Mouse (Mus musculus): Measurements from ENCODE around the gene P4hb. TPM values are rescaled to one million over a fixed set of nuclear protein-coding genes. Genes with fewer than 3 reads are reported as not detected.

Gene P4hb
- total and polyA plus RNA-seq, 2 experiments from 2014 or later, result 165 to 191 TPM

DNA sequence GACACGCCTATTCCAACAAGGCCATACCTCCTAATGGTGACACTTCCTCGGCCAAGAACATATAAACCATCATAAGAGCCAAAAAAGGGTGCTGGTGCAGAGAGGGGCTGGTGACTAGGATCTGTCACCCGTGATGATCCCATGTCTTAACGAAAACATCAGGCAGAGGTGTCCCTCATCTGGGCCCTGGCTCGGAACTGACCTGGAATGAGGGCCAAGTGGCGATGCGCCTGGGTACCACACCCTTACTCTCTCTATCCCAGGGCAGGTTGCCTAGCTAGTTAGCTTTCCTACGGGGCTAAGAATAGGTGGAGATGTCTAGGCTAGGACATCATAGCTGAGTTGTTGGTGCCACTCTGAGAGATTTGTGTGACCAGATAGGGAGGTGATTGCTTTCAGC lies 39.0 kb downstream of the P4hb start:
- WGBS, result 85% methylated on average over 8 of the region's 8 CpGs
- no peak overlapping the region for H3K4me2 ChIP-seq (ENCODE audit: low read depth, low read length, poor library complexity, severe bottlenecking)
- no peaks in the 10 kb centered on the region for H3K36me3 ChIP-seq (ENCODE audit: insufficient read depth, low read length)
- H3K4me3 ChIP-seq (ENCODE audit: low read depth, low read length), result no peak overlapping the region
- peaks cover 29% of the 10 kb centered on the region for H3K27me3 ChIP-seq (ENCODE audit: insufficient read depth, low read length)
- H3K9me3 ChIP-seq (ENCODE audit: low read length), result no peaks in the 10 kb centered on the region
- H3K4me1 ChIP-seq (ENCODE audit: insufficient read depth, low read length), result peaks cover 3% of the 10 kb centered on the region; the same call in 1 of the 2 replicates
- no peak overlapping the region for H3K27ac ChIP-seq (ENCODE audit: low read depth, low read length)
- no peak overlapping the region for H3K9ac ChIP-seq (replicated peaks; ENCODE audit: low read length, poor library complexity, severe bottlenecking)
- ATAC-seq (ENCODE audit: low FRiP score) (no peak), DNase-seq (ENCODE audit: low spot score) (no peak)
- no peak for TF ChIP-seq CTCF (IDR thresholded peaks at IDR 0.05)

DNA sequence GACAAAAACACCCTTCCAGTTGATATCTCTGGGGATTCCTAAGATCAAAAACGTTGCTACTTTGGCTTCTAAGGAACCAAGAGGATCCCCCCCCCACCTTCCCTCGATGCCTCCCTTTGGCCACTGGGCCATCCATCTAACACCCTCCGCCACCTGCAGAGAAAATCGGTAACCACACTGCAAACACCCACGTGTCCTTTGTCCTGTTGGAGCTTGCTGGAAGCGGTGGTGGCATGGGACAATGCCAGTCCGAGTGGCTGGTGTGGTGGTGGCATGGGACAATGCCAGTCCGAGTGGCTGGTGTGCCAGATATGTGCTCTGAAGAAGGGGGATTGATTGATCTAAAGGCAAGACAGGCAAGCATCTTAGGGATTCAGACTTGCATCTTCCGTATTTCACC lies 41.4 kb downstream of the P4hb start:
- H3K9ac ChIP-seq (replicated peaks; ENCODE audit: low read length, poor library complexity, severe bottlenecking), result no peak overlapping the region
- H3K9me3 ChIP-seq (ENCODE audit: low read length), result no peaks in the 10 kb centered on the region
- ATAC-seq (ENCODE audit: low FRiP score) (no peak), DNase-seq (ENCODE audit: low spot score) (no peak)
- H3K4me1 ChIP-seq (ENCODE audit: insufficient read depth, low read length), result no peaks in the 10 kb centered on the region
- no peaks in the 10 kb centered on the region for H3K36me3 ChIP-seq (ENCODE audit: insufficient read depth, low read length)
- no peak overlapping the region for H3K4me3 ChIP-seq (ENCODE audit: low read depth, low read length)
- no peak overlapping the region for H3K27ac ChIP-seq (ENCODE audit: low read depth, low read length)
- peaks cover 34% of the 10 kb centered on the region for H3K27me3 ChIP-seq (ENCODE audit: insufficient read depth, low read length)
- 34% methylated on average over 9 of the region's 9 CpGs for WGBS
- no peak for TF ChIP-seq CTCF (IDR thresholded peaks at IDR 0.05)
- no peak overlapping the region for H3K4me2 ChIP-seq (ENCODE audit: low read depth, low read length, poor library complexity, severe bottlenecking)

DNA sequence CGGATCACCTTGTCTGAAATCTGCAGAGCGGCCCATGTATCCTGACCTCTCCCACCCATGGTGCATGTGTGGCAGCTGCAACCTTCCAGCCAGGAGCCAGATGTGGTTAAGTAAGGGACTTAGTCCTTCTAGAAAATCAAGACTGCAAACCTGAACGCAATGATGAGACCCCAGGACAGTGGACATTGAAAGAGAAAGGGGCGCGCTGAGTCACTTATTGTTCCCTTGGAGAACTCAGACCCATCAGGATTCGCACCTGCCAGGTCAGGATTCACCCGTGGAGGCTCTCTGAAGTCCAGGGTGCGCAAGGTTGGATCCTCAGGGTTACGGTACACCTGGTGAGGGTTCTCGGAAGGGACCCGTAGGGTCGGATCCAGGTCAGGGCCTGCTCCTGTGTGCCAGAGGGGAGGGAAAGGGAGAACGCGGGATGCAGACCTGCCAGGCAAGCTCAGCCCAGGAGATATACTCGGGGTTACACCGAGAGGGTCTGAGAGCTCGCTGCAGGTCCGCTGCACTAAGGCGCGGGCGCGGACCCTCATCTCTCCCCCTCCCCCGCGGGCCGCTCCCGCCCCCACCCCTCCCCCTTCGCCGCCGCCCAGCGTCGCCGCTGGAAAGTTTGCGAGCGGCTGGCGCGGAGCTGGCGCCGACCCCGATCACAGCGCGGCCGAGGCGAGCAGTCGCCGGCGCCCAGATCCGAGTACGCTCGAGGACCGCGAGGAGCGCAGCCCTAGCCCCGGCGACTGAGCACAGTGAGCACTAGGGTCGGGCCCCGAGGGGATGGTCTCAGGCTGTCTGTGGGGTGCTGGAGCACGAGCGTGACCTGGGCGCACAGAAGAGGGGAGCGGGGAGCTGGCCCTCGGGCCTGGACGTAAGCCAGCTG lies 42.7 kb downstream of the P4hb start, which contains the start of gene Gcgr:
TSS of gene Gcgr (plus strand) at position 615 of the 880 bp plus-strand sequence.
- peaks cover 34% of the 10 kb centered on the region for H3K27me3 ChIP-seq (ENCODE audit: insufficient read depth, low read length)
- H3K9ac ChIP-seq (replicated peaks; ENCODE audit: low read length, poor library complexity, severe bottlenecking), result no peak within 1 kb of the TSS
- TF ChIP-seq CTCF (IDR thresholded peaks at IDR 0.05), result no peak

DNA sequence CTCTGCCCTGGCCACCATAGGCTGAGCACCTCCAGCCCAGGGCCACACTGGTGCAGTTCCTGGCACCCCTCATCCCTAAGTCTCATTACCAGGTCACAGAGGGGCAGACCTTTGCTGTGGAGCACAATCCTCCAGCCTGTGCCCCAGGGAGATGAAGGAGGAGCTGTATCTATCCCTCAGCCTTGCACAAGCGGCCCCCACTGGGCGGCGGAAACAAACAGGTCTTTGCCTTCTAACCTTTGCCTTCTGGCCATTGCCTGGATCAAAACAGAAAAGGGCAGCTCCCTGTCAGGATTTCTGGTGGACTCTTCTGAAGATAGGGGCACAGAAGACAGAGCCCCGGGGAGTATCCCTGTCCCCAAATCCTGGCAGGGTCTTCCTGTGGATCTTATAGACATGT lies 44.1 kb downstream of the P4hb start:
- Histone ChIP-seq H3K4me2 (ENCODE audit: low read depth, low read length, poor library complexity, severe bottlenecking) (no peak overlapping the region), H3K9ac (replicated peaks; ENCODE audit: low read length, poor library complexity, severe bottlenecking) (no peak overlapping the region), H3K9me3 (ENCODE audit: low read length) (no peaks in the 10 kb centered on the region), H3K27me3 (ENCODE audit: insufficient read depth, low read length) (peaks cover 34% of the 10 kb centered on the region), H3K27ac (ENCODE audit: low read depth, low read length) (no peak overlapping the region), H3K36me3 (ENCODE audit: insufficient read depth, low read length) (no peaks in the 10 kb centered on the region), H3K4me1 (ENCODE audit: insufficient read depth, low read length) (no peaks in the 10 kb centered on the region), H3K4me3 (ENCODE audit: low read depth, low read length) (no peak overlapping the region)
- TF ChIP-seq CTCF (IDR thresholded peaks at IDR 0.05), result no peak
- ATAC-seq (ENCODE audit: low FRiP score), result no peak
- no peak for DNase-seq (ENCODE audit: low spot score)
- WGBS, result 57% methylated on average over 4 of the region's 4 CpGs

More for the DNA sequence above, 42.7 kb downstream of the P4hb start, which contains the start of gene Gcgr:
- peak within 1 kb of the TSS; percentile 30 for H3K4me3 ChIP-seq (ENCODE audit: low read depth, low read length)
- H3K4me1 ChIP-seq (ENCODE audit: insufficient read depth, low read length), result no peaks in the 10 kb centered on the region
- H3K36me3 ChIP-seq (ENCODE audit: insufficient read depth, low read length), result no peaks in the 10 kb centered on the region
- H3K4me2 ChIP-seq (ENCODE audit: low read depth, low read length, poor library complexity, severe bottlenecking), result peak within 1 kb of the TSS; percentile 52
- no peaks in the 10 kb centered on the region for H3K9me3 ChIP-seq (ENCODE audit: low read length)
- H3K27ac ChIP-seq (ENCODE audit: low read depth, low read length), result no peak within 1 kb of the TSS
- WGBS, result 9% methylated on average over 45 of the region's 62 CpGs
- DNase-seq (ENCODE audit: low spot score), result no peak
- no peak for ATAC-seq (ENCODE audit: low FRiP score)

DNA sequence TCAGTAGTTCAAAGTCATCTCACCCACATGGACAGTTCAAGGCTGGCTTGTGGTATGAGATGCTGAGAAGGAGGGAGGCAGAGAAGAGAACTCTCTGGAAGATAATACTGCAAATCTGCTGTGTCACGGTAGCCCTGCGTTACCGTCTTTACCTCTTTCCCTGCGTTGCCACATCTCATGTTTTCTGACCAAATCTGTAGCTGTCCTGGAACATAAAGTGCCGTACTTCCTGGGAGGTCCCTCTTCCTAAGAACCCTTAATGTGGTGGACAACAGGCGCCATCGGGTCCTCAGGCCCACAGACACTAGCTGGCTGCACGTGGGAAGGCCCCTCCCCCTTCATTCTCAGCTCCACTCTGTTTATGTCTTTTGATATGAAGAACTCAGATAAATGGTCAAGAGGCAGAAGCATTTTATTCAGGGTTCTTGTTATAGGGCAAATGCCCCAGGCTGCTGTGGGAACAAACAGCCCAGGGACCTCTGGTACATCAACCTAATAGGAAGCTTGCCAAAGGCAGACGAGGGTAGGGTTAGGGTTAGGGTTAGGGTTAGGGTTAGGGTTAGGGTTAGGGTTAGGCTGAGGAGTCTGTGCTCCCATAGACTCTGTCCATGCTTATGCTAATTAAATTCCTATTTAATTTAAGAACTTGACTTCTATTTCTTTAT lies 45.2 kb downstream of the P4hb start:
- no peaks in the 10 kb centered on the region for H3K4me1 ChIP-seq (ENCODE audit: insufficient read depth, low read length)
- peaks cover 34% of the 10 kb centered on the region for H3K27me3 ChIP-seq (ENCODE audit: insufficient read depth, low read length)
- H3K36me3 ChIP-seq (ENCODE audit: insufficient read depth, low read length), result no peaks in the 10 kb centered on the region
- no peak for TF ChIP-seq CTCF (IDR thresholded peaks at IDR 0.05)
- H3K9me3 ChIP-seq (ENCODE audit: low read length), result no peaks in the 10 kb centered on the region
- H3K4me2 ChIP-seq (ENCODE audit: low read depth, low read length, poor library complexity, severe bottlenecking), result no peak overlapping the region
- no peak overlapping the region for H3K27ac ChIP-seq (ENCODE audit: low read depth, low read length)
- WGBS, result 79% methylated on average over 9 of the region's 9 CpGs
- H3K4me3 ChIP-seq (ENCODE audit: low read depth, low read length), result no peak overlapping the region
- ATAC-seq (ENCODE audit: low FRiP score) (no peak), DNase-seq (ENCODE audit: low spot score) (no peak)
- no peak overlapping the region for H3K9ac ChIP-seq (replicated peaks; ENCODE audit: low read length, poor library complexity, severe bottlenecking)

DNA sequence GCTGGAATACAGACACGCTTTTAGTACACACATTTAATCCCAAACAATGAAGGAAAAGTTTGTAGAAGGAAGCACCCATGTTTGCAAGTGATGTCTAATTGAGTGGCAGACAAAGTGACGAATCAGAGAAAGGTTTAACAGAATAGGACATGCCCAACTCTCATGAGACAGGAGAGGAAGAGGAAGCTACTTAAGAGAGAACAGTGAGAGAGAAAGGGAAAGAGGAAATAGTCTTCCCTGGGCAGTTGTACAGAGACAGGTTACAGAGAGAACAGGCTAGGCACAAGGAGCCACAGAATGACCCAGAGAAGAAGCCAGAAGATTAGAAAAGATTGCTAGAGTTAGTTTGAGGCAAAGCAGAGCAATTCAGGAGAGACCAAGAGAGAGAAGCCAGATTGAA lies 47.1 kb downstream of the P4hb start:
- Histone ChIP-seq H3K9me3 (ENCODE audit: low read length) (no peaks in the 10 kb centered on the region), H3K4me3 (ENCODE audit: low read depth, low read length) (no peak overlapping the region), H3K9ac (replicated peaks; ENCODE audit: low read length, poor library complexity, severe bottlenecking) (no peak overlapping the region), H3K4me2 (ENCODE audit: low read depth, low read length, poor library complexity, severe bottlenecking) (no peak overlapping the region), H3K36me3 (ENCODE audit: insufficient read depth, low read length) (no peaks in the 10 kb centered on the region), H3K27me3 (ENCODE audit: insufficient read depth, low read length) (peaks cover 22% of the 10 kb centered on the region), H3K4me1 (ENCODE audit: insufficient read depth, low read length) (no peaks in the 10 kb centered on the region), H3K27ac (ENCODE audit: low read depth, low read length) (no peak overlapping the region)
- ATAC-seq (ENCODE audit: low FRiP score) (no peak), DNase-seq (ENCODE audit: low spot score) (no peak)
- 79% methylated on average over 2 of the region's 2 CpGs for WGBS
- no peak for TF ChIP-seq CTCF (IDR thresholded peaks at IDR 0.05)
